Mouse (Mus musculus): ENCODE results near the gene Gm20388.

Gene Gm20388

GRCm38 (mm10) chr8:124389495-124389894 lies 4478.9 kb downstream of the Gm20388 start:
- DNase-seq (ENCODE audit: low spot score) = no peak

GRCm38 (mm10) chr8:124391191-124391590 lies 4480.6 kb downstream of the Gm20388 start:
- DNase-seq (ENCODE audit: low spot score) = no peak

- no peak for DNase-seq (ENCODE audit: low spot score)
These were observed 4481.8 kb downstream of the Gm20388 start for GRCm38 (mm10) chr8:124392271-124393012.

GRCm38 (mm10) chr8:124393013-124393412 lies 4482.4 kb downstream of the Gm20388 start:
- DNase-seq (ENCODE audit: low spot score) = no peak

- no peak for DNase-seq (ENCODE audit: low spot score)
These were observed 4483.3 kb downstream of the Gm20388 start for GRCm38 (mm10) chr8:124393927-124394326.

GRCm38 (mm10) chr8:124394951-124395350 lies 4484.3 kb downstream of the Gm20388 start:
- no peak for DNase-seq (ENCODE audit: low spot score)
